Mouse (Mus musculus) ES-Bruce4 (cell line): ENCODE measurements around the gene AL607142.1. TPM values are rescaled to one million over a fixed set of nuclear protein-coding genes. Genes with fewer than 3 reads are reported as not detected.

Source experiments
- H3K27ac ChIP-seq: 2 replicates; pipeline ENCODE4 v1.5.1; 2012; ENCODE audit warnings: low read length, inconsistent platforms; ENCODE audit not compliant: insufficient read depth
- H3K27me3 ChIP-seq: 2 replicates; pipeline ENCODE4 v1.6.1; 2012; ENCODE audit warnings: mild to moderate bottlenecking, low read length, inconsistent platforms; ENCODE audit not compliant: control insufficient read depth, poor library complexity, insufficient read depth, severe bottlenecking
- H3K36me3 ChIP-seq: 2 replicates; pipeline ENCODE4 v1.6.1; 2012; ENCODE audit warnings: inconsistent platforms, mild to moderate bottlenecking, low read length, moderate library complexity; ENCODE audit not compliant: control insufficient read depth, poor library complexity, insufficient read depth, severe bottlenecking
- H3K4me1 ChIP-seq: one replicate; pipeline ENCODE4 v1.8.1; 2011; ENCODE audit warnings: low read length; ENCODE audit not compliant: control insufficient read depth, insufficient read depth
- H3K4me3 ChIP-seq: 2 replicates; pipeline ENCODE4 v1.5.1; 2011; ENCODE audit warnings: low read depth, mild to moderate bottlenecking, low read length
- H3K9ac ChIP-seq: 2 replicates; pipeline ENCODE4 v1.6.1; 2012; ENCODE audit warnings: low read depth, mild to moderate bottlenecking, inconsistent platforms; ENCODE audit not compliant: poor library complexity, severe bottlenecking
- H3K9me3 ChIP-seq: replicated peaks from 2 replicates; pipeline ENCODE4 v1.6.1; 2012; ENCODE audit warnings: mild to moderate bottlenecking, low read length, inconsistent platforms; ENCODE audit not compliant: control insufficient read depth, poor library complexity, insufficient read depth, severe bottlenecking
- CTCF ChIP-seq: IDR thresholded peaks from one replicate; pipeline ENCODE4 v1.8.1; 2011; ENCODE audit warnings: low read depth, low read length
- EP300 ChIP-seq: IDR thresholded peaks from 2 replicates; pipeline ENCODE4 v1.6.1; 2011; ENCODE audit warnings: low read depth, low read length; ENCODE audit not compliant: insufficient read depth
- POLR2A ChIP-seq: IDR thresholded peaks from one replicate; pipeline ENCODE4 v1.8.1; 2011; ENCODE audit warnings: low read length; ENCODE audit not compliant: insufficient read depth
- polyA plus RNA-seq: library from polyadenylated mRNA; stranded (reverse); fragments of >200 nt; gene quantifications from 2 replicates; pipeline ENCODE4 v1.2.4, GENCODE M21; 2011; ENCODE audit warnings: low read depth; ENCODE audit not compliant: missing spikeins, insufficient read depth, insufficient read length

AL607142.1 gene
- polyA plus RNA-seq, 1 experiment, result not detected

GRCm38 (mm10) chr4:120066841-120067591, 2.2 kb downstream of the AL607142.1 start:
- H3K27me3 ChIP-seq, result no peaks in the 10 kb centered on the region
- no peaks in the 10 kb centered on the region for H3K4me1 ChIP-seq
- TF ChIP-seq POLR2A (no peak), EP300 (no peak), CTCF (no peak)
- H3K27ac ChIP-seq, result no peak overlapping the region
- H3K4me3 ChIP-seq, result no peak overlapping the region
- H3K36me3 ChIP-seq, result no peaks in the 10 kb centered on the region
- H3K9me3 ChIP-seq, result no peaks in the 10 kb centered on the region
- no peak overlapping the region for H3K9ac ChIP-seq

GRCm38 (mm10) chr4:120067592-120068235, 2.9 kb downstream of the AL607142.1 start:
- no peaks in the 10 kb centered on the region for H3K36me3 ChIP-seq
- TF ChIP-seq EP300 (no peak), CTCF (no peak), POLR2A (no peak)
- H3K4me1 ChIP-seq, result no peaks in the 10 kb centered on the region
- H3K27ac ChIP-seq, result no peak overlapping the region
- no peaks in the 10 kb centered on the region for H3K9me3 ChIP-seq
- no peak overlapping the region for H3K9ac ChIP-seq
- no peak overlapping the region for H3K4me3 ChIP-seq
- H3K27me3 ChIP-seq, result no peaks in the 10 kb centered on the region

DNA sequence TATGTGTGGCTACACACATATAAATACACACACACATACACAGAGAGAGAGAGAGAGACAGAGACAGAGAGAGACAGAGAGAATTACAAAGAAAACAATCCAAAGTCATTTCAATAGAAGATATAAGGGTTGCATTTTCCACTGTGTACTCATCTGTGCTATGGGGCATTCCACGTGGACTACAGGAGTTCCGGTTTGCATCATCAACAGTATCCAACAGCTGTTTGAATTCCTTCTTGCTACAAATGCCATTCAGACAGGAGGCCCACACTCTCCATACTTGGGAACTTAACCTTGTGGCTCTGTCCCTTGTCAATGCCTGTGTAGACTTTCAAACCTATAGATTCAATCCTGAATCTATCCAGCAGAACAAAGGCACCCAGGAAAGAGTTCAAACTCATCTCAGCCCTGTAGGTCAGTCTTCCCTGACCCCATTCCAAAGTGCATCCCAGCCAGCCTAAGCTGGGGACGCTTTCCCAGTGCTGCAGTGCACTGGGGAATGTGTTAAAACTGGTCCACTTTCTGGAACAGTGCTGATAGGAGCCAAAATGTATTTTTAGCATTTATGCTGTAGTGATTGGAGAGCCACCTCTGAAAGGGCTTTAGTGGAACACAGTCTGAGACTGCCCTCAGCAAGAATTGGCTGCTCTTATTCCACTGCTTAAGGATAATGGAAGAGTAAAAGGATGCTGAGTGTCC, 4.2 kb downstream of the AL607142.1 start:
- H3K27ac ChIP-seq, result no peak overlapping the region
- TF ChIP-seq EP300, result no peak
- TF ChIP-seq POLR2A, result no peak
- no peak for TF ChIP-seq CTCF
- no peak overlapping the region for H3K9ac ChIP-seq

GRCm38 (mm10) chr4:120069582-120069980, 4.8 kb downstream of the AL607142.1 start:
- H3K36me3 ChIP-seq, result no peaks in the 10 kb centered on the region
- no peaks in the 10 kb centered on the region for H3K4me1 ChIP-seq
- no peak overlapping the region for H3K4me3 ChIP-seq
- H3K9me3 ChIP-seq, result no peaks in the 10 kb centered on the region
- TF ChIP-seq EP300 (no peak), POLR2A (no peak), CTCF (no peak)
- H3K27me3 ChIP-seq, result no peaks in the 10 kb centered on the region
- no peak overlapping the region for H3K27ac ChIP-seq
- no peak overlapping the region for H3K9ac ChIP-seq

More for the DNA sequence above, 4.2 kb downstream of the AL607142.1 start:
- Histone ChIP-seq H3K27me3 (no peaks in the 10 kb centered on the region), H3K4me1 (no peaks in the 10 kb centered on the region), H3K36me3 (no peaks in the 10 kb centered on the region), H3K4me3 (no peak overlapping the region), H3K9me3 (no peaks in the 10 kb centered on the region)

DNA sequence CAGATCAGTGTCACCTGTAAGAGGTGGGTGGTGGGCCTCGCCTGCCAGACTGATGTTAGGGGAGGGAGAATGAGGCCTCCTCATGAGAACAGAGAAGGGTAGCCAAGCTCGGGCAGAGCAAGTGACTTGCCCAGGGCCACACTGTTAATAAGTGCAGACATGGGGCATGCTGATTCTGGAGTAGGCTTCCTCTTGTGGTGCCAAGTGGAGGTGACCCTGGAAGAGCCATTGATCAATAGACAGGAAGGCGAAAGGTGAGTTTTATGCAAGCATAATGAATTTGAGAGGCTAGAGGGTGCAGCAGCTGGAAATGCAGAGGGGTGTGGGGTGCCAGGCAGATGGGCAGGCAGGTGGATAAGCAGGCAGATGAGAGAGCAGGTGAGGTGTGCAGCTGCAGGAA, 6.6 kb downstream of the AL607142.1 start:
- H3K4me3 ChIP-seq, result no peak overlapping the region
- H3K27ac ChIP-seq, result no peak overlapping the region
- no peaks in the 10 kb centered on the region for H3K36me3 ChIP-seq
- H3K27me3 ChIP-seq, result no peaks in the 10 kb centered on the region
- TF ChIP-seq EP300, result no peak
- TF ChIP-seq POLR2A, result no peak
- TF ChIP-seq CTCF, result no peak
- H3K4me1 ChIP-seq, result no peaks in the 10 kb centered on the region
- no peak overlapping the region for H3K9ac ChIP-seq
- no peaks in the 10 kb centered on the region for H3K9me3 ChIP-seq
